Mouse (Mus musculus) myocyte (in vitro differentiated cells): ENCODE results near the gene Tmc6.
A peak's percentile ranks its signal among the peaks of the same experiment; 100 is the strongest.

Experiments
- MAX ChIP-seq: IDR thresholded peaks from one replicate; pipeline ENCODE4 v1.6.1; 2011; ENCODE audit warnings: low read depth, mild to moderate bottlenecking, control low read depth
- MYOD1 ChIP-seq, 3 experiments: IDR thresholded peaks; one replicate each; pipeline ENCODE4 v1.6.1; 2011; ENCODE audit warnings: control low read depth in 2 of 3, low read depth in 2 of 3, mild to moderate bottlenecking in 2 of 3, moderate library complexity in 1 of 3; ENCODE audit not compliant: insufficient read length in 2 of 3, control insufficient read depth in 1 of 3
- MYOG ChIP-seq, 3 experiments: IDR thresholded peaks; one replicate each; pipeline ENCODE4 v1.6.1; 2011; ENCODE audit warnings: control low read depth in 2 of 3, low read depth in 2 of 3, mild to moderate bottlenecking in 2 of 3; ENCODE audit not compliant: insufficient read length in 2 of 3, control insufficient read depth in 1 of 3, insufficient read depth in 1 of 3
- POLR2A ChIP-seq: IDR thresholded peaks from one replicate; pipeline ENCODE4 v1.6.1; 2011; ENCODE audit warnings: low read depth, mild to moderate bottlenecking, control low read depth, moderate library complexity; ENCODE audit not compliant: insufficient read length
- SRF ChIP-seq: IDR thresholded peaks from one replicate; pipeline ENCODE4 v1.6.1; 2011; ENCODE audit warnings: low read depth; ENCODE audit not compliant: control insufficient read depth, insufficient read length
- TCF12 ChIP-seq: IDR thresholded peaks from one replicate; pipeline ENCODE4 v1.6.1; 2011; ENCODE audit warnings: mild to moderate bottlenecking, control low read depth; ENCODE audit not compliant: poor library complexity, insufficient read depth, severe bottlenecking
- TCF3 ChIP-seq: IDR thresholded peaks from one replicate; pipeline ENCODE4 v1.6.1; 2011; ENCODE audit warnings: low read depth, control low read depth; ENCODE audit not compliant: insufficient read length
- USF1 ChIP-seq: IDR thresholded peaks from one replicate; pipeline ENCODE4 v1.6.1; 2011; ENCODE audit warnings: low read depth, mild to moderate bottlenecking, control low read depth, moderate library complexity

DNA sequence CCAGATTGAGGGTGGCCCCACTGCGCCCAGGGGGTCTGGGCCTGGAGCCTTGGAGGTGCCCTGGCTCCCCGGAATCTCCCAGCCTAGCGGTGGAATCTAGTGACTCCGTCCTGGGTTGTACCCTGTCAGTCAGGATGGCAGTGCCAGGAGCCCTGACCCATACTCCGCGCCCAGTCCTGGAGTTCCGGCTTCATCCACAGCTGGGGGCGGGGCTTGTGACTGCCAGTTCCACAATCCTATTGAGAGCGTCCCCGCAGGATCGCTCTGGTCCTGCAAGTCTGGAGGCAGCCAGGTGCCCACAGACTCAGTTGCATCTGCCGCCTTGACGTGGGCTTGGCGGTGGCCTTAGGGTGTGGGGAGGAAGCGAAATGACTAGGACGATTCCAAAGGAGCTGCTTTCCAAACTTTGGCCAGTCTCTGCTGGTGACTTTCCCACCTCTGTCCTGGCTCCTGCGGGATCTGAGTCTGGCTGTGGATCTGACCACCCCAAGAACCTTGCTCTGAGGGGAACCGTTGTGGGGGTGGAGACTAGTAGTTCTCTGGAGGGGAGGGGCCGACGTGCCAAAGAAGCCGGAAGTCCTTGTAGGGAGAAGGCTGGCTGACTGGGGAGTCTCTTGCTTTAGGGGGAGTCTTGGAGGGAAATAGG is 28.5 kb upstream of the Tmc6 start:
- peak; percentile 58 for TF ChIP-seq POLR2A
- peak in 2 of 3 experiments; percentile 38 to 40 for TF ChIP-seq MYOG (IDR thresholded peaks at IDR 0.05; ENCODE audit: control insufficient read depth in 1 of 3, insufficient read depth in 1 of 3, insufficient read length in 2 of 3, low read depth in 2 of 3)
- TF ChIP-seq MAX: no peak
- TF ChIP-seq USF1: no peak
- peak in 2 of 3 experiments; percentile 38 to 61 for TF ChIP-seq MYOD1 (IDR thresholded peaks at IDR 0.05; ENCODE audit: control insufficient read depth in 1 of 3, insufficient read length in 2 of 3, low read depth in 2 of 3)
- TF ChIP-seq SRF: peak; percentile 92
- TF ChIP-seq TCF12: no peak
- TF ChIP-seq TCF3: no peak
